Mouse (Mus musculus) limb, embryonic 14.5 days (tissue): ENCODE measurements around the gene Prl7d1. TPM values are rescaled to one million over a fixed set of nuclear protein-coding genes. Genes with fewer than 3 reads are reported as not detected.
"Not testable (repeated sequence)": the region's sequence is repeated elsewhere in the genome, so short reads cannot be mapped to it uniquely, and the experiment has no call there.

Experiments
- ATAC-seq: fragments of 200-750 bp; cut with Nextera tagmentation; 2 replicates; pipeline ENCODE4 v1.8.0; 2017; ENCODE audit warnings: low read depth, moderate number of reproducible peaks, moderate TSS enrichment; ENCODE audit not compliant: low FRiP score
- DNase-seq: peaks from one replicate; pipeline ENCODE4 v3.0.0-alpha.2; 2015; ENCODE audit warnings: low spot score
- H3K27ac ChIP-seq: fragments of 300-500 bp; sonication (generic); replicated peaks from 2 replicates; pipeline ENCODE4 v1.5.1; 2014; ENCODE audit warnings: low read depth, mild to moderate bottlenecking, low read length, moderate library complexity, mixed read lengths
- H3K27me3 ChIP-seq: fragments of 300-500 bp; sonication (generic); 2 replicates; pipeline ENCODE4 v1.6.1; 2014; ENCODE audit warnings: low read length, mixed read lengths; ENCODE audit not compliant: control insufficient read depth, insufficient read depth
- H3K36me3 ChIP-seq: fragments of 300-500 bp; sonication (generic); 2 replicates; pipeline ENCODE4 v1.6.1; 2014; ENCODE audit warnings: mild to moderate bottlenecking, low read length, moderate library complexity, mixed read lengths; ENCODE audit not compliant: control insufficient read depth, insufficient read depth
- H3K4me1 ChIP-seq: fragments of 300-500 bp; sonication (generic); 2 replicates; pipeline ENCODE4 v1.6.1; 2014; ENCODE audit warnings: antibody characterized with exemption, low read length, mixed read lengths; ENCODE audit not compliant: control insufficient read depth, insufficient read depth
- H3K4me2 ChIP-seq: fragments of 300-500 bp; sonication (generic); replicated peaks from 2 replicates; pipeline ENCODE4 v1.6.1; 2014; ENCODE audit warnings: low read depth, mild to moderate bottlenecking, low read length, moderate library complexity; ENCODE audit not compliant: severe bottlenecking
- H3K4me3 ChIP-seq: fragments of 300-500 bp; sonication (generic); replicated peaks from 2 replicates; pipeline ENCODE4 v1.5.1; 2014; ENCODE audit warnings: low read length
- H3K9ac ChIP-seq: fragments of 300-500 bp; sonication (generic); 2 replicates; pipeline ENCODE4 v1.6.1; 2014; ENCODE audit warnings: mild to moderate bottlenecking, low read depth, low read length, moderate library complexity; ENCODE audit not compliant: severe bottlenecking
- H3K9me3 ChIP-seq: fragments of 300-500 bp; sonication (generic); 2 replicates; pipeline ENCODE4 v1.6.1; 2016; ENCODE audit warnings: low read length; ENCODE audit not compliant: control insufficient read depth
- POLR2A ChIP-seq: fragments of 200-500 bp; IDR thresholded peaks from 2 replicates; pipeline ENCODE4 v1.8.0; 2012; ENCODE audit warnings: inconsistent platforms, mild to moderate bottlenecking, moderate library complexity, borderline replicate concordance; ENCODE audit not compliant: insufficient read depth, insufficient read length; ENCODE audit errors: extremely low read depth
- WGBS: fragments of 180-500 bp; shearing (Covaris S2); extraction: QIAGEN DNeasy Blood & Tissue Kit; methylation state at CpG from one replicate; pipeline ENCODE4 v1.1.7; 2014; 5-methylcytosine and 5-hydroxymethylcytosine counted together
- polyA plus RNA-seq, 2 experiments: library from polyadenylated mRNA; depleted of rRNA in 1 of 2; stranded (reverse) in 1 of 2; unstranded in 1 of 2; fragments of >200 nt; fragmentation: Nextera tagmentation in 1 of 2; extraction: Ambion mirVana in 1 of 2; gene quantifications; 2 replicates each; pipeline versions ENCODE4 v1.2.1 to v1.2.3; 2012 to 2014

Prl7d1 gene
- polyA plus RNA-seq (2012; rRNA removed) = 0.70 and 1.0 TPM in 2 replicates
- not detected in 2 replicates for polyA plus RNA-seq (2014; fragmentation: Nextera tagmentation; extraction: Ambion mirVana)

DNA sequence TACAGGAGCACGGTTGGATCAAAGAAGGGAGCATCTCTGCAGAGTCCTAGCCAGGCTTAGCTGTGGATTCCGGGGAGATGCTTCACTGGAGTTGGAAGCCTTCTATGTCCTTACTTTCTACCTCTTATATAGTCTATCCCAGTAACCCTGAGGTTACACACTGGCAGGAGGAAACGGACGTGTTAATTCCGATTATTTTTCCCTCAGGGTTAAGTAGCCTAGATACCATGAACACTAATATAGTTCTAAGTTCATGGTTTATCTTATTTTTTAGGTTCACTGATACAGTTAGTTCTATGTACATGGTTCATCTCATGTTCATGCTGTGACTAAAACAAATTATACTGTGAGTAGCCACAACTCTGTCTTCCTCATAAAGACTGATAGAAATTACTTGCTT, at the start of gene Prl7d1:
Gene Prl7d1 (minus strand): TSS at position 101 of the 400 bp plus-strand sequence.
- no peak within 1 kb of the TSS for H3K4me3 ChIP-seq
- H3K27ac ChIP-seq = no peak within 1 kb of the TSS
- H3K4me2 ChIP-seq = no peak within 1 kb of the TSS
- DNase-seq (no peak), ATAC-seq (no peak)
- no peaks in the 10 kb centered on the region for H3K4me1 ChIP-seq
- WGBS = 86% methylated on average over 5 of the region's 5 CpGs
- no peaks in the 10 kb centered on the region for H3K36me3 ChIP-seq
- TF ChIP-seq POLR2A = no peak
- no peaks in the 10 kb centered on the region for H3K9me3 ChIP-seq
- no peak within 1 kb of the TSS for H3K9ac ChIP-seq
- no peaks in the 10 kb centered on the region for H3K27me3 ChIP-seq

DNA sequence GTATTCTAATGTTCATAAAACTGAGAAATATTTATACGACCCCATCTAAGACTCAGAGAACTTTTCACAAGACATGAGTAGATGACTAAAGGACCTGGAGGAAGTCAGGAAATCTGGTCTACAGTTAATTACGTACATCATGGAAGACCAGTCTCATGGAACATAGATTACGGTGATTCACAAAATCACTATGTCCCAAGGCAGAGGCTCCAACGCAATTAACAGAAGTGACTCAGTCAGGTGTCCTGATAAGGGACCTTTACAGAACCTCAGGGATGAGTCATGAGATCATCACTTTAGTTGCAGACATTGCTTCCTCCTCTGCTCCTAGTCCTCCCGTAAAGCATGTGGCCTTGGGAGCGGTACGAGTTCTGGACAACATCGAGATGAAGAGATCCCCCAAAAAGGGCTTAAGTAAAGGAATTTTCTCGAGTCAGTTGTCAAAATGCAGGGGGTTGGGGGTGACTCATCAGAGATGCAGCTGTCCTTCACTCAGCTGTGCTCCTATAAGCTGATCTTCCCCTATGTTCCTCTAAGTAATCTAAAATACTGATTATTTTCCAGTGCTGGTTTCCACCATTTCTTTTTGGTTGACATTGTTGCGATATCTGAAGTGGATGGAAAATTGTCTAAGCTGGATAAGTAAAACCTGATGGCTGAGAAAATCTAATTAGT, 18.1 kb upstream of the Prl7d1 start:
- H3K4me1 ChIP-seq = no peaks in the 10 kb centered on the region
- ATAC-seq = no peak
- no peaks in the 10 kb centered on the region for H3K9me3 ChIP-seq
- no peak overlapping the region for H3K9ac ChIP-seq
- H3K4me3 ChIP-seq = no peak overlapping the region
- no peaks in the 10 kb centered on the region for H3K36me3 ChIP-seq
- 85% methylated on average over 10 of the region's 10 CpGs for WGBS
- no peaks in the 10 kb centered on the region for H3K27me3 ChIP-seq
- no peak overlapping the region for H3K27ac ChIP-seq
- no peak overlapping the region for H3K4me2 ChIP-seq
- no peak for DNase-seq
- no peak for TF ChIP-seq POLR2A

DNA sequence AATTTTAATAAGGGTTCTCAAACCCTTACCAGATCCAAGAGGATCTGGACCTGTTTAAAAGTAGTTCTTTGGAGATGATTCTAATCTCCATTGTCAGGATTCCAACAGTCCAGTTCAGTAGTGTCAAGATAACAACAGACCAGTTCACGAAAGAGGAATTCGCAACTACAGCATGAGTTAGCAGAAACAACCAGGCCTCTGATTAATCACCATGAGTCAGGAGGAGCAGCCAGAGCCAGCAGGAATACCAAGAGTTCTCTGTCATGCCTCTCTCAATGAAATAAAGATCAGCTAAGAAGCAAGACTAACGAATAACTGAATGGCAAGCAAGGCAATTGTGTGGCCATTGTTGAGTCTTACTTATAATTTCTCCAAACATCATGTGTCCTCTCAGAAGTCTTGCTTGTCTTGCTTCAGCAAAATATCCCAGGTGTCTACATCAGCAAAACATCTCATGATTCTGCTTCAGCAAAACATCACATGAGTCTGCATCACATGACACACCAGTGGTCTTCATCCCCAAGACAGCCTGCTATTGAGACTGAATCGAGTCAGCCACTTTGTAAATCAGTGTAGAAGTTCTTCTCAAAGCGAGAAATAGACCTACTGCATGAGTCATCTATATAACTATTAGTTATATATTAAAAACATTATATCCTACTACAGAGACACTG, 13.9 kb upstream of the Prl7d1 start:
- H3K9me3 ChIP-seq, H3K9ac ChIP-seq, DNase-seq, H3K4me3 ChIP-seq, H3K4me1 ChIP-seq, H3K4me2 ChIP-seq, H3K27me3 ChIP-seq, H3K27ac ChIP-seq, ATAC-seq, H3K36me3 ChIP-seq: not testable (repeated sequence)
- 82% methylated on average over 5 of the region's 5 CpGs for WGBS

DNA sequence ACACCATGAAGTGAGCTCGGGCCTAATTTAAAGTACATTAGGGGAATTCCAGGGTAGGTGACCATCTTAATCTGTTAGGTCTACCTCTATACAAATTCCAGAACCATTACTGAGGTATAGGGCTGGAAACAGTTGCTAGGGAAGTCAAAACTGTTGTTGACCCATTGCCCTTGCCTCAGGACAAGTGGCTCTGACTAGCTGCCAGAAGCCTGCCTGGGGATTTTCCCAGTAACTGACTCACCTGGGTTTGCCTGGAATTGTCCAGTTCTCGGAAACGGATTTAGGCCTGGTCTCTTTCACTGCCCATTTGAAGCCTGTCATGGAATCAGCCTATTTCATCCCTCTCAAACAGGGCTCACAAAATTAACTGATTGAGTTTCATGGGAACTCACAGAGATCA, 8.5 kb upstream of the Prl7d1 start:
- DNase-seq, ATAC-seq, H3K4me3 ChIP-seq, H3K4me1 ChIP-seq, H3K27me3 ChIP-seq, H3K36me3 ChIP-seq, H3K27ac ChIP-seq, H3K4me2 ChIP-seq, H3K9ac ChIP-seq, H3K9me3 ChIP-seq: not testable (repeated sequence)
- WGBS = 93% methylated on average over 3 of the region's 3 CpGs

DNA sequence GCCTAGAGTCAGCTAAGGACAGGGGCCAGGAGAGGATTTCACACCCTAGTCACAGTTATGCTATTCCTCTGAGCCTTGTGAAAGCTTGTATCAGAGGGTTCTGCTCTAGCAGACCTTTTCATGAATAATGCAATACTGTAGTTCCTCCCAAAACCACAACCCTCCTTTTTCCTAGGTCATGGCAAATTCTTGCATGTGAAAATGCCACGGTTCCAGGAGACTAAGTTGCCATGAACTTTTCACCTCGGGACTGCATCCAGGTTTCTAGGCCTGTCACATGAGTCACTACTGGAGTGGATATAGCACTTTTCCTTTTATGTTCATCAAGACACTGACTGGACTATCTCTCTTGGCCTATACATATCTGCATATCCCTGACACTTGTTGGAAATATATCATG, 10.0 kb downstream of the Prl7d1 start:
- H3K27ac ChIP-seq = no peak overlapping the region
- no peak for TF ChIP-seq POLR2A
- H3K9me3 ChIP-seq = no peaks in the 10 kb centered on the region
- no peaks in the 10 kb centered on the region for H3K36me3 ChIP-seq
- no peak overlapping the region for H3K4me2 ChIP-seq
- 79% methylated on average over 2 of the region's 2 CpGs for WGBS
- no peak overlapping the region for H3K4me3 ChIP-seq
- ATAC-seq (no peak), DNase-seq (no peak)
- no peaks in the 10 kb centered on the region for H3K27me3 ChIP-seq
- H3K4me1 ChIP-seq = no peaks in the 10 kb centered on the region
- H3K9ac ChIP-seq = no peak overlapping the region

DNA sequence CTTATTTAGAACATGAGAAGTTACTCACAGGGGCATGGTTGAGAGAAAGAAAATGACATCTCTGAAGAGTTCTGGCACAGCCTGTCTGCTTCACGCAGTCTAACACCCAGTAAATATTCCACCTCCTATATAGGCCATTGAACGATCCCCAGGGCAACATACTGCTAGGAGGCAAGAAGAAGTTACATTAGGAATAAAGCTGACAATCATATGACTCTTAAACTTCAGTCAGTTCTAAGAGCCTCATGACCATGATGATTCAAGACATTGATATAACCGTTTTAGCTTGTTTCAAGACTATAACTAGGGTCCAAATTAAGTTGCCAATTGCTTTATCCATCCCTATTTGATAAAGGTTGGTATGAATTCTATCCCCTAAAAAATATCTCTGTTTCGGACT, 48.6 kb downstream of the Prl7d1 start, which contains the start of gene Prl7a2:
Gene Prl7a2 (minus strand): TSS at position 101 of the 400 bp plus-strand sequence.
- Histone ChIP-seq H3K4me1 (no peaks in the 10 kb centered on the region), H3K4me2 (no peak within 1 kb of the TSS), H3K27me3 (no peaks in the 10 kb centered on the region), H3K9me3 (no peaks in the 10 kb centered on the region), H3K36me3 (no peaks in the 10 kb centered on the region), H3K4me3 (no peak within 1 kb of the TSS), H3K9ac (no peak within 1 kb of the TSS), H3K27ac (no peak within 1 kb of the TSS)
- 71% methylated on average over 4 of the region's 4 CpGs for WGBS
- no peak for ATAC-seq
- DNase-seq = no peak
- TF ChIP-seq POLR2A = no peak
